Mouse (Mus musculus) testis, adult 2 months (tissue): ENCODE results near the gene Thrb. TPM values are rescaled to one million over a fixed set of nuclear protein-coding genes. Genes with fewer than 3 reads are reported as not detected.

Source experiments
- H3K27ac ChIP-seq: fragments of 200-500 bp; 2 replicates; pipeline ENCODE4 v1.5.1; 2012; ENCODE audit warnings: low read depth, low read length; ENCODE audit not compliant: control insufficient read depth, insufficient read depth
- H3K27me3 ChIP-seq: fragments of 200-500 bp; 2 replicates; pipeline ENCODE4 v1.6.1; 2012; ENCODE audit warnings: mild to moderate bottlenecking, low read length, moderate library complexity; ENCODE audit not compliant: control insufficient read depth, insufficient read depth
- H3K36me3 ChIP-seq: fragments of 200-500 bp; 2 replicates; pipeline ENCODE4 v1.6.1; 2012; ENCODE audit warnings: mild to moderate bottlenecking, low read length; ENCODE audit not compliant: control insufficient read depth, insufficient read depth
- H3K4me1 ChIP-seq: fragments of 200-500 bp; 2 replicates; pipeline ENCODE4 v1.6.1; 2012; ENCODE audit warnings: low read length; ENCODE audit not compliant: control insufficient read depth, insufficient read depth
- H3K4me3 ChIP-seq: fragments of 200-500 bp; 2 replicates; pipeline ENCODE4 v1.5.1; 2012; ENCODE audit warnings: low read depth, mild to moderate bottlenecking, low read length, moderate library complexity, mixed read lengths; ENCODE audit not compliant: control insufficient read depth
- CTCF ChIP-seq: fragments of 200-500 bp; IDR thresholded peaks from 2 replicates; pipeline ENCODE4 v1.5.1; 2012; ENCODE audit warnings: low read depth, mild to moderate bottlenecking, inconsistent platforms, low read length, moderate library complexity; ENCODE audit not compliant: control insufficient read depth, insufficient read depth, insufficient replicate concordance
- POLR2A ChIP-seq: fragments of 200-500 bp; IDR thresholded peaks from 2 replicates; pipeline ENCODE4 v1.6.1; 2012; ENCODE audit warnings: low read depth, mild to moderate bottlenecking, inconsistent platforms, low read length, moderate library complexity; ENCODE audit not compliant: control insufficient read depth
- polyA plus RNA-seq: library from polyadenylated mRNA; depleted of rRNA; stranded (reverse); fragments of >200 nt; gene quantifications from 2 replicates; pipeline ENCODE4 v1.2.3, GENCODE M21; 2012

Thrb gene
- polyA plus RNA-seq, 1 experiment = 1.3 TPM

- H3K4me3 ChIP-seq = no peak overlapping the region
- H3K4me1 ChIP-seq = no peaks in the 10 kb centered on the region
- H3K36me3 ChIP-seq = no peaks in the 10 kb centered on the region
- H3K27ac ChIP-seq = no peak overlapping the region
- TF ChIP-seq POLR2A (no peak), CTCF (no peak)
- no peaks in the 10 kb centered on the region for H3K27me3 ChIP-seq
Measured at GRCm38 (mm10) chr14:17681479-17681878, 21.4 kb downstream of the Thrb start.

GRCm38 (mm10) chr14:17684881-17685280 lies 24.8 kb downstream of the Thrb start:
- H3K4me3 ChIP-seq = no peak overlapping the region
- no peaks in the 10 kb centered on the region for H3K27me3 ChIP-seq
- H3K4me1 ChIP-seq = no peaks in the 10 kb centered on the region
- no peaks in the 10 kb centered on the region for H3K36me3 ChIP-seq
- no peak overlapping the region for H3K27ac ChIP-seq
- TF ChIP-seq CTCF (no peak), POLR2A (no peak)

- no peaks in the 10 kb centered on the region for H3K4me1 ChIP-seq
- H3K27me3 ChIP-seq = no peaks in the 10 kb centered on the region
- TF ChIP-seq CTCF (no peak), POLR2A (no peak)
- no peak overlapping the region for H3K27ac ChIP-seq
- no peaks in the 10 kb centered on the region for H3K36me3 ChIP-seq
- no peak overlapping the region for H3K4me3 ChIP-seq
Measured at GRCm38 (mm10) chr14:17685491-17685890, 25.4 kb downstream of the Thrb start.

- H3K27ac ChIP-seq = no peak overlapping the region
- no peak overlapping the region for H3K4me3 ChIP-seq
- H3K4me1 ChIP-seq = no peaks in the 10 kb centered on the region
- no peaks in the 10 kb centered on the region for H3K27me3 ChIP-seq
- TF ChIP-seq POLR2A (no peak), CTCF (no peak)
- H3K36me3 ChIP-seq = no peaks in the 10 kb centered on the region
Measured at GRCm38 (mm10) chr14:17686939-17687338, 26.9 kb downstream of the Thrb start.

GRCm38 (mm10) chr14:17691246-17691645 lies 31.2 kb downstream of the Thrb start:
- Histone ChIP-seq H3K4me3 (no peak overlapping the region), H3K36me3 (no peaks in the 10 kb centered on the region), H3K27me3 (no peaks in the 10 kb centered on the region), H3K4me1 (no peaks in the 10 kb centered on the region), H3K27ac (no peak overlapping the region)
- TF ChIP-seq POLR2A (no peak), CTCF (no peak)

GRCm38 (mm10) chr14:17695526-17695925 lies 35.5 kb downstream of the Thrb start:
- no peaks in the 10 kb centered on the region for H3K36me3 ChIP-seq
- TF ChIP-seq CTCF (no peak), POLR2A (no peak)

GRCm38 (mm10) chr14:17697920-17698632 lies 38.0 kb downstream of the Thrb start:
- Histone ChIP-seq H3K4me3 (no peak overlapping the region), H3K27ac (no peak overlapping the region), H3K36me3 (no peaks in the 10 kb centered on the region), H3K4me1 (no peaks in the 10 kb centered on the region), H3K27me3 (no peaks in the 10 kb centered on the region)
- no peak for TF ChIP-seq POLR2A
- TF ChIP-seq CTCF = no peak

More at GRCm38 (mm10) chr14:17695526-17695925, 35.5 kb downstream of the Thrb start:
- Histone ChIP-seq H3K4me3 (no peak overlapping the region), H3K27ac (no peak overlapping the region), H3K27me3 (no peaks in the 10 kb centered on the region), H3K4me1 (no peaks in the 10 kb centered on the region)

- Histone ChIP-seq H3K36me3 (no peaks in the 10 kb centered on the region), H3K27ac (no peak overlapping the region), H3K4me1 (no peaks in the 10 kb centered on the region), H3K4me3 (no peak overlapping the region), H3K27me3 (no peaks in the 10 kb centered on the region)
- TF ChIP-seq POLR2A (no peak), CTCF (no peak)
Measured at GRCm38 (mm10) chr14:17700228-17700627, 40.2 kb downstream of the Thrb start.
